Comparison of ENCODE assay signal across 8 mouse cellular contexts in the genomic region with DNA sequence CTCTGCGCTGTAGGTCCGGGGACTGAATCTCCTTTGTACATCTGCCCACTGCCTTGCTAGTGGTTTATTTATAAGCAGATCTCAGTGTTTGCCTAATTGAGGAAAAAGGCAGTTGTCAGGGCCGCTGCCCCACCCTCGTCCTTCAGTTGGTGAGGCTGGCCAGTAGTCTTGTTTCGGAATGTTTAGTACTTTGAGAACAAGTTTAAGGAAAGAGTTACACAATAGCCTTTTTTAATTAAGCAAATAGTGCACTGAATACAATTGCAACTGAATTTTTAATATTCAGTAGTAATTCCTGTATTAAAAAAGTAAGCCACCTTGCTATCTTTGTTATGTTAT. TPM values are rescaled to one million over a fixed set of nuclear protein-coding genes. Genes with fewer than 3 reads are reported as not detected.
DNase-seq lines count a peak whose midpoint lies in the region; ATAC-seq and TF ChIP-seq lines count a peak whose summit lies in the region.

No protein-coding gene starts in this region.

- no peaks in the 10 kb centered on the region for H3K36me3 ChIP-seq in kidney, embryonic 14.5 days (ENCODE audit: control insufficient read depth, insufficient read depth, low read length)
- no peaks in the 10 kb centered on the region for H3K36me3 ChIP-seq in intestine, embryonic 16.5 days (ENCODE audit: control insufficient read depth, insufficient read depth, low read length)
- no peaks in the 10 kb centered on the region for H3K36me3 ChIP-seq in midbrain, postnatal 0 days (ENCODE audit: insufficient read depth, low read length)

- H3K27ac ChIP-seq in kidney, embryonic 14.5 days (ENCODE audit: low read depth, low read length) = no peak overlapping the region
- H3K27ac ChIP-seq in cortical plate, adult 2 months (ENCODE audit: insufficient read depth, low read length) = no peak overlapping the region
- H3K27ac ChIP-seq in intestine, embryonic 16.5 days (ENCODE audit: low read length) = peak overlapping the region; percentile 53; the same call in 1 of the 2 replicates
- H3K27ac ChIP-seq in midbrain, postnatal 0 days (ENCODE audit: low read depth, low read length) = peak overlapping the region; percentile 84

- no peak for TF ChIP-seq POLR2A in cortical plate, adult 2 months (IDR thresholded peaks at IDR 0.05; ENCODE audit: extremely low read depth, insufficient read depth, low read length)

- TF ChIP-seq CTCF in cortical plate, adult 2 months (IDR thresholded peaks at IDR 0.05; ENCODE audit: extremely low read depth, insufficient read depth, low read length) = no peak
- no peak for TF ChIP-seq CTCF in midbrain, postnatal 0 days (IDR thresholded peaks at IDR 0.05)

- no peak for DNase-seq in kidney, adult 18-20 months
- DNase-seq in midbrain, postnatal 0 days (ENCODE audit: low spot score) = no peak
- DNase-seq in natural killer cell, adult 2 months (ENCODE audit: low spot score in 2 of 2) = no peak
- no peak for DNase-seq in left cerebral cortex, adult 18-20 months (ENCODE audit: low spot score in 2 of 2)
- DNase-seq in ovary, postnatal 14 days (ENCODE audit: low spot score) = no peak

- peak overlapping the region; percentile 80 for H3K4me2 ChIP-seq in kidney, embryonic 14.5 days (replicated peaks; ENCODE audit: low read depth, low read length)
- peak overlapping the region; percentile 75 for H3K4me2 ChIP-seq in intestine, embryonic 16.5 days (ENCODE audit: low read depth, low read length)
- peak overlapping the region; percentile 61 for H3K4me2 ChIP-seq in midbrain, postnatal 0 days (ENCODE audit: low read depth, low read length, poor library complexity, severe bottlenecking)

- ATAC-seq in kidney, embryonic 14.5 days (ENCODE audit: low FRiP score, low TSS enrichment) = no peak
- ATAC-seq in intestine, embryonic 16.5 days = no peak
- ATAC-seq in midbrain, postnatal 0 days (ENCODE audit: low FRiP score) = no peak

- no peaks in the 10 kb centered on the region for H3K27me3 ChIP-seq in kidney, embryonic 14.5 days (ENCODE audit: control insufficient read depth, insufficient read depth, low read length)
- H3K27me3 ChIP-seq in intestine, embryonic 16.5 days (replicated peaks; ENCODE audit: control insufficient read depth, insufficient read depth, low read length) = no peaks in the 10 kb centered on the region
- H3K27me3 ChIP-seq in midbrain, postnatal 0 days (ENCODE audit: insufficient read depth, low read length) = no peaks in the 10 kb centered on the region

- H3K9ac ChIP-seq in kidney, embryonic 14.5 days (ENCODE audit: low read depth, low read length) = peak overlapping the region; percentile 72
- peak overlapping the region; percentile 85 for H3K9ac ChIP-seq in intestine, embryonic 16.5 days (ENCODE audit: low read depth, low read length)
- H3K9ac ChIP-seq in midbrain, postnatal 0 days (replicated peaks; ENCODE audit: low read length, poor library complexity, severe bottlenecking) = peak overlapping the region; percentile 71

- H3K4me1 ChIP-seq in kidney, embryonic 14.5 days (ENCODE audit: control insufficient read depth, insufficient read depth, low read length) = no peaks in the 10 kb centered on the region
- peaks cover 2% of the 10 kb centered on the region for H3K4me1 ChIP-seq in cortical plate, adult 2 months (ENCODE audit: control insufficient read depth, insufficient read depth, low read length)
- H3K4me1 ChIP-seq in intestine, embryonic 16.5 days (ENCODE audit: control insufficient read depth, insufficient read depth, low read length) = peaks cover 10% of the 10 kb centered on the region
- peaks cover 18% of the 10 kb centered on the region; the same call in 1 of the 2 replicates for H3K4me1 ChIP-seq in midbrain, postnatal 0 days (ENCODE audit: insufficient read depth, low read length)

- WGBS in kidney, embryonic 14.5 days = 1% methylated on average over 5 of the region's 5 CpGs
- 1% methylated on average over 5 of the region's 5 CpGs for WGBS in intestine, embryonic 16.5 days
- under 1% methylated on average over 5 of the region's 5 CpGs for WGBS in midbrain, postnatal 0 days

- peak overlapping the region; percentile 66 for H3K4me3 ChIP-seq in kidney, embryonic 14.5 days (ENCODE audit: low read length)
- peak overlapping the region; percentile 75 for H3K4me3 ChIP-seq in cortical plate, adult 2 months (ENCODE audit: insufficient read depth, low read length)
- H3K4me3 ChIP-seq in intestine, embryonic 16.5 days (ENCODE audit: low read length) = peak overlapping the region; percentile 76
- peak overlapping the region; percentile 90 for H3K4me3 ChIP-seq in midbrain, postnatal 0 days (ENCODE audit: low read depth, low read length)

- H3K9me3 ChIP-seq in kidney, embryonic 14.5 days (ENCODE audit: control insufficient read depth, low read length) = no peaks in the 10 kb centered on the region
- H3K9me3 ChIP-seq in intestine, embryonic 16.5 days (ENCODE audit: control insufficient read depth, low read length) = no peaks in the 10 kb centered on the region
- no peaks in the 10 kb centered on the region for H3K9me3 ChIP-seq in midbrain, postnatal 0 days (ENCODE audit: low read length)

RNA-seq across cellular contexts. Expression of a gene that starts 0.7 kb away (rescaled TPM):
- polyA plus RNA-seq in kidney, embryonic 14.5 days (2014; fragmentation: Nextera tagmentation; extraction: Ambion mirVana) = 7.2 and 9.6 TPM in 2 replicates
- 11.5 and 11.9 TPM in 2 replicates for polyA plus RNA-seq in cortical plate, adult 2 months (2012; rRNA removed)
- polyA plus RNA-seq in intestine, embryonic 16.5 days (2015; fragmentation: Nextera tagmentation; extraction: Ambion mirVana) = 9.2 and 12.4 TPM in 2 replicates
- total RNA-seq in midbrain, postnatal 0 days (2014; rRNA removed) = 25.3 and 38.6 TPM in 2 replicates
- polyA plus RNA-seq in midbrain, postnatal 0 days (2015; fragmentation: Nextera tagmentation; extraction: Ambion mirVana) = 16.8 and 23.8 TPM in 2 replicates
- 10 to 100 TPM; 31.0 to 34.4 TPM for total RNA-seq in left cerebral cortex, adult 18-20 months (2021)

Comparison
In these comparisons a context has a peak if more than half of its experiments do, and no peak if none do; other contexts are left out.
1. H3K27ac ChIP-seq: peak in intestine, embryonic 16.5 days (single experiment) and midbrain, postnatal 0 days (single experiment); none in kidney, embryonic 14.5 days (single experiment) and cortical plate, adult 2 months (single experiment).
2. Peak in every context shown above with its lines, with median percentiles within 50 percentile points of each other: H3K4me2 ChIP-seq, H3K4me3 ChIP-seq and H3K9ac ChIP-seq.